ENCODE assay signal across 10 mouse cellular contexts in the genomic region with DNA sequence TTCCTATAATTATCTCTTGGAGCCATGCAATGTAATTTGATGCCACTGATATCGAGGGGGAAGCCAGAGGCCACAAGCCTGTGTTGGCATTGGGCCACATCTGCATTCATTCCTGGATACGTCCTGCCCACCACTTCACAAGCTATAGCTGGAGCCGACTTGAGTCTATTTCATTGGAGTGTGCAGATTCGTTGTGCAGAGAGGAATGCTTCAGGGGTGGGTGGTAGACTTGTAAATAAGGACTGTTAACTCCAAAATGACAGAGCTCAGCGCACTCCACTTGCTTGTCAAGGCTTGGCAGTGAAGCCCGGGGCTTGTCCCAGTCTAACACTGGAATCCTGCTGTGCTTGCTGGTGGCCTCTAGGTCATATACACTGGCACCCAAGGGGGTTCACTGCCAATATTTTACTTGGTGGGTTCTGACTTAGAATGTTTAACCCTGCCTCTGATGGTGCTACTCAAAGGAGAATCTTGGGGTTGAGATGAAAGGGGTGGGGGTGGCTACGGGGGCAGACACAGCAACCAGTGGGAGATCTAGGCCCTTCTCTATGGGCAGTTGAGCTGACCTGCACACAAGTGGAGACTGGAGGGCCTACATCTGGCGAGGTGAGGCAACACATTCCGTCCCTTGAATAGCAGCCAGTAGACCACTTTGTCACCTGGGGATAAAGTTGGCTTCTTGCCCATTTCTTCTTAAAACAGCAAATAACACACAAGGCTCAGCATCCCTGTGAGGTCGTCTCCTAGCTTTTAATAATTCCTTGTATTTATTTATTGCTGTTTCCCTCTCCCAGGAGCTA.
DNase-seq lines count a peak whose midpoint lies in the region; ATAC-seq lines count a peak whose summit lies in the region.
"Had no signal": no experiment of that assay in that cellular context is flagged by ENCODE, and none has a peak within 500 bp of the region (broad histone marks: within the 10 kb centered on the region; RNA-seq: fewer than 3 reads in every experiment).

No protein-coding gene starts in this region.

- H3K9me3 ChIP-seq in kidney, embryonic 14.5 days (ENCODE audit: control insufficient read depth, low read length) = no peaks in the 10 kb centered on the region
- H3K9me3 ChIP-seq in limb, embryonic 12.5 days = peaks cover 8% of the 10 kb centered on the region; the same call in 1 of the 2 replicates

- H3K27me3 ChIP-seq in kidney, embryonic 14.5 days (ENCODE audit: control insufficient read depth, insufficient read depth, low read length) = no peaks in the 10 kb centered on the region
- H3K27me3 ChIP-seq in limb, embryonic 12.5 days = no peaks in the 10 kb centered on the region

- H3K4me3 ChIP-seq in kidney, embryonic 14.5 days (ENCODE audit: low read length) = no peak overlapping the region
- no peak overlapping the region for H3K4me3 ChIP-seq in limb, embryonic 12.5 days (replicated peaks)
- H3K4me3 ChIP-seq: hindbrain, embryonic 10.5 days had no signal

- ATAC-seq in kidney, embryonic 14.5 days (ENCODE audit: low FRiP score, low TSS enrichment) = peak; percentile 71; the same call in 1 of the 2 replicates
- peak; percentile 96 for ATAC-seq in limb, embryonic 12.5 days (ENCODE audit: insufficient number of reproducible peaks, insufficient read depth, low FRiP score, low TSS enrichment, low read depth)

- H3K4me2 ChIP-seq in kidney, embryonic 14.5 days (replicated peaks; ENCODE audit: low read depth, low read length) = no peak overlapping the region
- peak overlapping the region; percentile 32 for H3K4me2 ChIP-seq in limb, embryonic 12.5 days

- WGBS in kidney, embryonic 14.5 days = 36% methylated on average over 10 of the region's 10 CpGs
- 18% methylated on average over 10 of the region's 10 CpGs for WGBS in limb, embryonic 12.5 days

- H3K9ac ChIP-seq in kidney, embryonic 14.5 days (ENCODE audit: low read depth, low read length) = no peak overlapping the region
- H3K9ac ChIP-seq in limb, embryonic 12.5 days (replicated peaks) = no peak overlapping the region

- no peak for DNase-seq in kidney, adult 9 months
- peak; percentile 63 for DNase-seq in NIH3T3 (ENCODE audit: low read depth)
- DNase-seq in gastrocnemius, adult 8-10 months (ENCODE audit: low spot score in 2 of 2) = peak; percentile 6 to 32
- no peak for DNase-seq in adrenal gland, adult (ENCODE audit: inconsistent age in 2 of 2, low spot score in 1 of 2)
- no peak for DNase-seq in frontal cortex, postnatal 25 days (ENCODE audit: low spot score in 2 of 2)
- DNase-seq in layer of hippocampus, postnatal 36 days = no peak
- DNase-seq: thymus, adult 2 months had no signal

- H3K36me3 ChIP-seq in kidney, embryonic 14.5 days (ENCODE audit: control insufficient read depth, insufficient read depth, low read length) = no peaks in the 10 kb centered on the region
- peaks cover 11% of the 10 kb centered on the region for H3K36me3 ChIP-seq in limb, embryonic 12.5 days

- H3K27ac ChIP-seq in kidney, embryonic 14.5 days (ENCODE audit: low read depth, low read length) = no peak overlapping the region
- peak overlapping the region; percentile 87 for H3K27ac ChIP-seq in limb, embryonic 12.5 days
- H3K27ac ChIP-seq: hindbrain, embryonic 10.5 days had no signal

- no peaks in the 10 kb centered on the region for H3K4me1 ChIP-seq in kidney, embryonic 14.5 days (ENCODE audit: control insufficient read depth, insufficient read depth, low read length)
- H3K4me1 ChIP-seq in limb, embryonic 12.5 days (replicated peaks) = peaks cover 34% of the 10 kb centered on the region

Comparison
In these comparisons a context has a peak if more than half of its experiments do, and no peak if none do; other contexts are left out.
1. DNase-seq: peak in NIH3T3 (single experiment) and gastrocnemius, adult 8-10 months (2 of 2); none in kidney, adult 9 months (single experiment), adrenal gland, adult (0 of 2), frontal cortex, postnatal 25 days (0 of 2) and layer of hippocampus, postnatal 36 days (0 of 2).